Mouse (Mus musculus) testis, adult 2 months (tissue): ENCODE measurements around the gene Prepl.

Source experiments
- CTCF ChIP-seq: fragments of 200-500 bp; IDR thresholded peaks from 2 replicates; pipeline ENCODE4 v1.5.1; 2012; ENCODE audit warnings: low read depth, mild to moderate bottlenecking, inconsistent platforms, low read length, moderate library complexity; ENCODE audit not compliant: control insufficient read depth, insufficient read depth, insufficient replicate concordance
- POLR2A ChIP-seq: fragments of 200-500 bp; IDR thresholded peaks from 2 replicates; pipeline ENCODE4 v1.6.1; 2012; ENCODE audit warnings: low read depth, mild to moderate bottlenecking, inconsistent platforms, low read length, moderate library complexity; ENCODE audit not compliant: control insufficient read depth

DNA sequence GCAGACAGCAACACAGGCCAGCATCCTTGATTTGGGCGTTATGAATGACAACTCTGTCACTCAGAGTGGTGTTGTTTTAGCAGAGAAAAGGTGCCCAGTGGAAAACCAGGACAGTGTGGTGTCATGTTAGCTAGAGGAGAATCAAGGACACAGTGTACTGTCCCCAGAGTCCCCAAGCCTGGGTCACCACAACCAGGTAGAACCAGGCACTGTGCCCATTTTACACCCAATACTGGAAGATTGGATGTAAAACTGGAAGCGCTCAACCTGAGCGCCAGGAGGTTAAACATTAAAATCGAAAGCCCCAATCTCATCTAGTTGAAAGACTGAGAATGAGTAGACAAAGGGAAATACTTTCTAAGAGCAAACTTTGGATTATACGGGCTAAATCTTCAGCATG, 45.6 kb downstream of the Prepl start:
- TF ChIP-seq CTCF (no peak), POLR2A (no peak)
